Mouse (Mus musculus) small intestine, adult 2 months (tissue): Measurements from ENCODE around the gene Mmgt2.

Source experiments
- CTCF ChIP-seq: fragments of 200-500 bp; IDR thresholded peaks from 2 replicates; pipeline ENCODE4 v1.5.1; 2012; ENCODE audit warnings: low read depth, mild to moderate bottlenecking, control low read depth, inconsistent platforms, low read length, moderate library complexity, mixed read lengths; ENCODE audit not compliant: insufficient replicate concordance, insufficient read length; ENCODE audit errors: extremely low read depth
- POLR2A ChIP-seq: fragments of 200-500 bp; IDR thresholded peaks from 2 replicates; pipeline ENCODE4 v1.6.1; 2012; ENCODE audit warnings: low read depth, mild to moderate bottlenecking, control low read depth, inconsistent platforms, low read length, moderate library complexity

- peak; percentile 78 for TF ChIP-seq CTCF
- peak; percentile 39; the same call in 1 of the 2 replicates for TF ChIP-seq POLR2A
Observed at GRCm38 (mm10) chr11:62648591-62649391, at the start of gene Mmgt2.
